Comparison of ENCODE assay signal across 31 mouse cellular contexts in the genomic region with DNA sequence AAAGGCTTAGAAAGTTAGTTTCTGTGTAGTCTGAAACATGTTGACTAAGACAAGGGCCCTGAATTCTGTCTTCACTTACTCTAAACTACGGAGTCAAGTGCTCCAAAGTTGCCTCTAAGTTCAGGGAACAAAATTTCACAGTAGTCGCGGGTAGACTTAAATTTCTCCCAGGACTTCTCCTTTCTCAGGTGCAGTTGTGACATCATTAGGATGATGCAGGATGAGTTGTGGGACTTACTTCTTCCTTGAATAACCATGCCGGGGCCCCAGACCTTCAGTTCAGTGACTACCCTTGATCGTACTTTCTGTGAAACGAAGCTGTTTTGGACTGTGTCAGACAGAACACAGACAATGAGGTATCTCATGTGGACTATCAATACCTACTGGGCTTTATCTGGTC.
DNase-seq lines count a peak whose midpoint lies in the region; ATAC-seq and TF ChIP-seq lines count a peak whose summit lies in the region.
"Had no signal": no experiment of that assay in that cellular context is flagged by ENCODE, and none has a peak within 500 bp of the region (broad histone marks: within the 10 kb centered on the region; RNA-seq: fewer than 3 reads in every experiment).

No protein-coding gene starts in this region.

- DNase-seq in heart, adult 11 months = peak; percentile 27
- DNase-seq in heart, postnatal 25 days (ENCODE audit: low spot score) = no peak
- no peak for DNase-seq in liver, postnatal 0 days
- peak; percentile 25 for DNase-seq in limb, embryonic 10.5 days (ENCODE audit: low spot score)
- DNase-seq in adrenal gland, postnatal 4 days (ENCODE audit: low spot score in 2 of 2) = no peak
- no peak for DNase-seq in neural tube, embryonic 10.5 days (ENCODE audit: extremely low spot score, low spot score)
- DNase-seq: adrenal gland, adult 8-10 months; adrenal gland, postnatal 14 days; adrenal gland, postnatal 36 days; B cell, adult 2 months; cerebellum, adult 11 months; cerebellum, adult 18-20 months; cerebellum, adult 8-10 months; cerebellum, adult 9-11 months; cerebellum, postnatal 14 days; cerebellum, postnatal 36 days; embryo, embryonic 11 days had no signal

- no peak for TF ChIP-seq CTCF in liver, postnatal 0 days (IDR thresholded peaks at IDR 0.05; ENCODE audit: low read depth)

- H3K4me1 ChIP-seq in liver, postnatal 0 days (ENCODE audit: insufficient read depth) = no peaks in the 10 kb centered on the region
- no peaks in the 10 kb centered on the region for H3K4me1 ChIP-seq in liver, embryonic 12.5 days
- peaks cover 69% of the 10 kb centered on the region for H3K4me1 ChIP-seq in limb, embryonic 10.5 days

- H3K27me3 ChIP-seq in liver, postnatal 0 days (ENCODE audit: insufficient read depth, low read length) = no peaks in the 10 kb centered on the region
- H3K27me3 ChIP-seq in liver, embryonic 12.5 days (replicated peaks) = no peaks in the 10 kb centered on the region
- no peaks in the 10 kb centered on the region for H3K27me3 ChIP-seq in limb, embryonic 10.5 days (ENCODE audit: low read depth, poor library complexity, severe bottlenecking)
- H3K27me3 ChIP-seq: CH12.LX; embryonic facial prominence, embryonic 13.5 days; embryonic facial prominence, embryonic 15.5 days; forebrain, embryonic 12.5 days; Patski had no signal

- no peak for TF ChIP-seq EP300 in liver, postnatal 0 days (IDR thresholded peaks at IDR 0.05; ENCODE audit: low read depth)

- no peaks in the 10 kb centered on the region for H3K9me3 ChIP-seq in liver, postnatal 0 days (ENCODE audit: low read length)
- H3K9me3 ChIP-seq in liver, embryonic 12.5 days (replicated peaks) = peaks cover 2% of the 10 kb centered on the region
- H3K9me3 ChIP-seq in limb, embryonic 10.5 days (replicated peaks) = no peaks in the 10 kb centered on the region
- H3K9me3 ChIP-seq: embryonic facial prominence, embryonic 13.5 days; embryonic facial prominence, embryonic 15.5 days; forebrain, embryonic 10.5 days; forebrain, embryonic 12.5 days had no signal

- no peak overlapping the region for H3K9ac ChIP-seq in liver, postnatal 0 days (replicated peaks)
- no peak overlapping the region for H3K9ac ChIP-seq in liver, embryonic 12.5 days
- H3K9ac ChIP-seq: embryonic facial prominence, embryonic 13.5 days; embryonic facial prominence, embryonic 15.5 days; forebrain, embryonic 12.5 days had no signal

- intact Hi-C loops in heart, postnatal 25 days (cut with DNase I) = no loop called here

- no peaks in the 10 kb centered on the region; the same call in 1 of the 2 replicates for H3K36me3 ChIP-seq in liver, postnatal 0 days (replicated peaks; ENCODE audit: insufficient read depth, low read length)
- no peaks in the 10 kb centered on the region for H3K36me3 ChIP-seq in liver, embryonic 12.5 days
- no peaks in the 10 kb centered on the region for H3K36me3 ChIP-seq in limb, embryonic 10.5 days
- H3K36me3 ChIP-seq: embryonic facial prominence, embryonic 13.5 days; embryonic facial prominence, embryonic 15.5 days; forebrain, embryonic 10.5 days; forebrain, embryonic 12.5 days; G1E had no signal

- H3K4me3 ChIP-seq in liver, postnatal 0 days (ENCODE audit: low read depth, low read length) = no peak overlapping the region
- H3K4me3 ChIP-seq in liver, embryonic 12.5 days = no peak overlapping the region
- no peak overlapping the region for H3K4me3 ChIP-seq in limb, embryonic 10.5 days
- H3K4me3 ChIP-seq: embryonic facial prominence, embryonic 13.5 days; embryonic facial prominence, embryonic 15.5 days; erythroblast, embryonic 14.5 days; forebrain, embryonic 10.5 days; forebrain, embryonic 12.5 days had no signal

- WGBS in liver, postnatal 0 days (ENCODE audit: insufficient replicate concordance) = 75% methylated on average over 6 of the region's 6 CpGs
- 80% methylated on average over 6 of the region's 6 CpGs for WGBS in liver, embryonic 12.5 days (ENCODE audit: insufficient replicate concordance)
- 94% methylated on average over 6 of the region's 6 CpGs for WGBS in limb, embryonic 10.5 days

- no peak for ATAC-seq in liver, postnatal 0 days
- ATAC-seq in liver, embryonic 12.5 days = no peak
- peak; percentile 51 for ATAC-seq in neutrophil, adult 5-6 weeks (ENCODE audit: extremely low read depth, insufficient number of reproducible peaks, low FRiP score, poor library complexity, severe bottlenecking)
- ATAC-seq: activated CD4-positive, CD25-positive, alpha-beta regulatory T cell, adult 4 months; CD4-positive, CD25-positive, alpha-beta regulatory T cell, adult 4 months; forebrain, embryonic 14.5 days; forebrain, embryonic 16.5 days; Patski had no signal

- 0 out of 2 replicates have a peak overlapping the region, but pooled peaks have one; percentile 11 for H3K27ac ChIP-seq in liver, postnatal 0 days (ENCODE audit: low read depth)
- H3K27ac ChIP-seq in liver, embryonic 12.5 days = no peak overlapping the region
- peak overlapping the region; percentile 66 for H3K27ac ChIP-seq in limb, embryonic 10.5 days
- H3K27ac ChIP-seq: embryonic facial prominence, embryonic 13.5 days; embryonic facial prominence, embryonic 15.5 days; forebrain, embryonic 10.5 days; forebrain, embryonic 12.5 days had no signal

- no peak overlapping the region for H3K4me2 ChIP-seq in liver, postnatal 0 days (ENCODE audit: low read depth, low read length)
- no peak overlapping the region for H3K4me2 ChIP-seq in liver, embryonic 12.5 days
- H3K4me2 ChIP-seq: embryonic facial prominence, embryonic 13.5 days; embryonic facial prominence, embryonic 15.5 days; forebrain, embryonic 12.5 days had no signal

Comparison
In these comparisons a context has a peak if more than half of its experiments do, and no peak if none do; other contexts are left out.
1. DNase-seq: peak in heart, adult 11 months (single experiment) and limb, embryonic 10.5 days (single experiment); none in heart, postnatal 25 days (single experiment), liver, postnatal 0 days (single experiment), adrenal gland, postnatal 4 days (0 of 2) and neural tube, embryonic 10.5 days (single experiment).